ENCODE assay signal across 35 mouse cellular contexts in the genomic region with DNA sequence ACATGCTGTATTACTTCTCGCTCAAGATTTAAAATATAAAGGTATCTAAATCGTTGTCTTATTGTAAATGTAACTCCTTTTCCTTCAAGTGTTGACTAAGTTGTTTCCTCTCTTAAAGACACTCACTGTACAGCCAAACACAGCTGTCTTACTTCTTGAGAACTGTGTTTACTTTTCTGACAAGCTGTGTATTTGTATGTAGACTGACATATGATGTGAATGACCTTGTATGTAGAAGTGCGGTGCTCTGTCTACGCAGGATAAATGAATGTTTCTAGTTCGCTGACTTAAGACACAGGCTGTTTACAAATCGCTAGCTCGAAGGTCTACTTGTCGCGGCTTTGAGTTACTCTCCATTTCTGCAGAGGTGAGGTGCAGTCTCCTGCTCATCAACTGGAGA.
"Had no signal": no experiment of that assay in that cellular context is flagged by ENCODE, and none has a peak within 500 bp of the region (broad histone marks: within the 10 kb centered on the region; RNA-seq: fewer than 3 reads in every experiment).

No protein-coding gene starts in this region.

- H3K27ac ChIP-seq: heart, adult 2 months; heart, embryonic 10.5 days; heart, embryonic 13.5 days; heart, embryonic 15.5 days; hindbrain, embryonic 10.5 days; hindbrain, embryonic 12.5 days; hindbrain, embryonic 13.5 days; hindbrain, embryonic 14.5 days; hindbrain, embryonic 15.5 days; hindbrain, postnatal 0 days; intestine, embryonic 15.5 days; kidney, embryonic 15.5 days; kidney, postnatal 0 days; layer of hippocampus, adult 2 months had no signal

- ATAC-seq: hindbrain, embryonic 16.5 days; hindbrain, postnatal 0 days; inflammation-experienced regulatory T-cells, adult 6 months; intestine, embryonic 15.5 days; intestine, embryonic 16.5 days; intestine, postnatal 0 days had no signal

- DNase-seq: heart, adult 2 months; heart, postnatal 10 days; heart, postnatal 14 days; heart, postnatal 36 days; heart, postnatal 4 days; kidney, adult 11 months; kidney, adult 18-20 months; kidney, adult 2 months; kidney, adult 8-10 months; kidney, adult 9 months; kidney, postnatal 10 days; kidney, postnatal 14 days; kidney, postnatal 25 days; kidney, postnatal 36 days; kidney, postnatal 4 days; layer of hippocampus, adult 9-11 months had no signal

- H3K27me3 ChIP-seq: heart, embryonic 12.5 days; heart, embryonic 13.5 days; heart, embryonic 15.5 days; hindbrain, embryonic 12.5 days; hindbrain, embryonic 13.5 days; hindbrain, embryonic 15.5 days; intestine, embryonic 15.5 days; kidney, embryonic 15.5 days had no signal

- H3K4me3 ChIP-seq: heart, adult 2 months; heart, embryonic 10.5 days; heart, embryonic 12.5 days; heart, embryonic 13.5 days; heart, embryonic 15.5 days; hindbrain, embryonic 10.5 days; hindbrain, embryonic 12.5 days; hindbrain, embryonic 13.5 days; hindbrain, embryonic 15.5 days; intestine, embryonic 15.5 days; kidney, embryonic 15.5 days; layer of hippocampus, adult 2 months had no signal

- H3K4me2 ChIP-seq: heart, embryonic 11.5 days; heart, embryonic 12.5 days; heart, embryonic 13.5 days; heart, embryonic 15.5 days; hindbrain, embryonic 12.5 days; hindbrain, embryonic 13.5 days; hindbrain, embryonic 14.5 days; hindbrain, embryonic 15.5 days; intestine, embryonic 15.5 days; kidney, embryonic 15.5 days had no signal

- H3K4me1 ChIP-seq: hindbrain, embryonic 10.5 days; hindbrain, embryonic 12.5 days; hindbrain, embryonic 13.5 days; hindbrain, embryonic 15.5 days; intestine, embryonic 15.5 days; kidney, embryonic 15.5 days had no signal

- H3K9ac ChIP-seq: heart, embryonic 12.5 days; heart, embryonic 13.5 days; heart, embryonic 15.5 days; hindbrain, embryonic 12.5 days; hindbrain, embryonic 13.5 days; hindbrain, embryonic 14.5 days; hindbrain, embryonic 15.5 days; intestine, embryonic 15.5 days; kidney, embryonic 15.5 days had no signal

- H3K9me3 ChIP-seq: heart, embryonic 10.5 days; heart, embryonic 12.5 days; heart, embryonic 13.5 days; heart, embryonic 15.5 days; hindbrain, embryonic 10.5 days; hindbrain, embryonic 12.5 days; hindbrain, embryonic 13.5 days; hindbrain, embryonic 15.5 days; intestine, embryonic 15.5 days; kidney, embryonic 15.5 days had no signal
